Mouse (Mus musculus) forelimb bud, embryonic 11.5 days (tissue): ENCODE measurements around the gene Adk.

Experiments used
- DNase-seq: peaks from one replicate; pipeline ENCODE4 v3.0.0-alpha.2; 2012; ENCODE audit warnings: low read depth, low spot score

The Adk gene

GRCm38 (mm10) chr14:21253993-21254339 is 201.6 kb downstream of the Adk start:
- DNase-seq: no peak

- DNase-seq: no peak
Observed at GRCm38 (mm10) chr14:21268229-21268628, 215.9 kb downstream of the Adk start.

GRCm38 (mm10) chr14:21271472-21271871 is 219.1 kb downstream of the Adk start:
- no peak for DNase-seq

GRCm38 (mm10) chr14:21275786-21276185 is 223.4 kb downstream of the Adk start:
- DNase-seq: no peak

- no peak for DNase-seq
Observed at GRCm38 (mm10) chr14:21278290-21278689, 225.9 kb downstream of the Adk start.

- no peak for DNase-seq
Observed at GRCm38 (mm10) chr14:21278907-21279535, 226.6 kb downstream of the Adk start.

- DNase-seq: no peak
Observed at GRCm38 (mm10) chr14:21280451-21280850, 228.1 kb downstream of the Adk start.

GRCm38 (mm10) chr14:21281506-21281905 is 229.1 kb downstream of the Adk start:
- no peak for DNase-seq

- no peak for DNase-seq
Observed at GRCm38 (mm10) chr14:21284116-21284515, 231.7 kb downstream of the Adk start.

GRCm38 (mm10) chr14:21284847-21285246 is 232.5 kb downstream of the Adk start:
- peak; percentile 52 for DNase-seq

GRCm38 (mm10) chr14:21286274-21286673 is 233.9 kb downstream of the Adk start:
- no peak for DNase-seq

- DNase-seq: peak; percentile 88
Observed at GRCm38 (mm10) chr14:21287726-21288442, 235.5 kb downstream of the Adk start.

GRCm38 (mm10) chr14:21299743-21300142 is 247.4 kb downstream of the Adk start:
- DNase-seq: no peak

- DNase-seq: peak; percentile 55
Observed at GRCm38 (mm10) chr14:21304815-21305214, 252.4 kb downstream of the Adk start.

- DNase-seq: peak; percentile 76
Observed at GRCm38 (mm10) chr14:21308349-21308936, 256.1 kb downstream of the Adk start.

GRCm38 (mm10) chr14:21310530-21310929 is 258.2 kb downstream of the Adk start:
- no peak for DNase-seq

GRCm38 (mm10) chr14:21313561-21314342 is 261.4 kb downstream of the Adk start:
- DNase-seq: peak; percentile 49

GRCm38 (mm10) chr14:21314466-21314865 is 262.1 kb downstream of the Adk start:
- no peak for DNase-seq

GRCm38 (mm10) chr14:21334826-21335225 is 282.5 kb downstream of the Adk start:
- no peak for DNase-seq

- DNase-seq: no peak
Observed at GRCm38 (mm10) chr14:21335691-21336314, 283.4 kb downstream of the Adk start.

- DNase-seq: no peak
Observed at GRCm38 (mm10) chr14:21337948-21338347, 285.6 kb downstream of the Adk start.

- no peak for DNase-seq
Observed at GRCm38 (mm10) chr14:21341195-21341594, 288.8 kb downstream of the Adk start.
